Mouse (Mus musculus): ENCODE results near the gene Gata2.

Gene Gata2

DNA sequence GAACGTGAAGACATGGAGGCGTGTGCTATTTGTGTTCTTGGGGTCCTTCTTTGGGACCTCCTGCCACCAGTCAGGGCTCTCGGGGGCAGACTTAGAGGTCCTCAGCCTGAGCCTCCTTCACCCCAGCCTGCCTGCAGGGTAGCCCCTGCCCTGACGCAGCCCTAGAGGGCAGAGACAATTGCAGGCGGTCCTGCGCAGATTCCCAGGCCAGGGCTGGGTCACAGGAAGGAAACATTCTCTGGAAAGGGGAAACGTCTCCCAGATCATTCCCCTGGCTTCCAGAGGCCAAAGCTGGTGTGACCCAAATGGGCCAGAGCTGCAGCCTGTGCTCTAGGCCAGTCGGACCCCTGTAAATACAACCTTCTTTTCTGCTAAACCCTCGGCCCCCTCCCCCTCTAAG lies 12.2 kb downstream of the Gata2 start:
- no peak for ATAC-seq (ENCODE audit: insufficient number of reproducible peaks, low FRiP score, low TSS enrichment)

DNA sequence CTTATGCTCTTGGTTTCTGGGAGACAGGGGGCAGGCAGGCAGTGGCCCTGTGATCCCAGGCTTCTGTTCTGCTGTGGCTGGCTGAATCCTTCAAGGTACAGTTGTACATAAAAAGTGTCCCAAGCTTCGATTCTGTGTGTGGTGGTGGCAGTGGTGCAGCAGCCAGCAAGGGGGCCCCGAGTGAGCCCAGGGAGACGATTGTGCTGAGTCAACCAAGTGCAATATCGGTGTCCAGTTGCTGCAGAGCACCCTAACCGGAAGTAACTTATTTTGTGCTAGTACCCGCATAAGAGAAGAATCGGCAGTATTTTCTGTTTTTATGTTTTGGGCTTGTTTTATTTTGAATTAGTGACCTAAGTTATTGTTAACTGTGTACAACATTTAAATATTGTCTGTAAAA lies 12.9 kb downstream of the Gata2 start:
- no peak for ATAC-seq (ENCODE audit: insufficient number of reproducible peaks, low FRiP score, low TSS enrichment)

DNA sequence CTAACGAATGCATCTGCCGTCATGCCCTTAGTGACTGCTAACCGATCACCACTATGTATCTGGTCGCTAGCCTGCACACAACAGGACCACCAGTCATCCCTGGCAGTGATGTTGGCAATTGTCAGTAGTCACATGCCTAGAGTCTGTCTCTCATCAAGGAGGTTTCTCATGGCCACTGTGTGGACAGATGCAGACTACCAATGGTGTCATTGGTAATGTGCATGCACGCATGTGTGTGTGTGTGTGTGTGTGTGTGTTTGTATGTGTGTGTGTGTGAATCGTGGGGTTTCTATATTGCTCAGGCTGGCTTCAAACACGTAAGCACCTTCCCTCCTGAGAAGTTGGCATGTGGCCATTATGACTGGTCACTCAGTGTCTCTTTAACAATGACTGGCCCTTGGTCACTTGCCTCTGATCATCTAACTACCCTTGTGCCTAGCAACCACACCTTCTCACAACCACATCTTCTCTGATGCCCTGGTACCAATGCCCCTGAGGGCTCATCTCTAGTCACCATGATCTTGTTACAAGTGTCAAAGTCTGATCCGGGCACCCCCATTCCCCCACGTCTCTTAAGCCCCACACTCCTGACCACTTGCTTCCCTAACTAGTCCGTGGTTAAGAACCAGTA lies 13.8 kb downstream of the Gata2 start:
- ATAC-seq (ENCODE audit: insufficient number of reproducible peaks, low FRiP score, low TSS enrichment): no peak

DNA sequence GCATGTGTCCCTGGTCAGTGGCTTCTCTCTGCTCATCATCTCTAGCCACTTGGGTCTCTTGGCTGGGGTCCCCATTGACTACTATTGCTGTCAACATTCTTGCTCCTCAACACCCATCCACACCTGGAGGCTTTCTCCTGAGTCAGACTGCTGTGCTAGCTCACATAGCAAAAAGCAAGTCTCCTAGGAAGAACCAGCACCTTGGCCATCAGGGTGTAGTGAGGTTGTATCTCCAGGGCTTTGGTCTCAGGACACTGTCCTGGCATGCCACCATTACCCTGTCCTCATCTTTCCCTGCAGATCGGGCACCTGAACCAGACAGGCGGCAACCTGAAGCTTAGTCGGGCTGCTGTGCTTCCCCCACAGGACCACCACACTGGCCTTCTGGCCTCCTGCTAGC lies 14.6 kb downstream of the Gata2 start:
- ATAC-seq (ENCODE audit: insufficient number of reproducible peaks, low FRiP score, low TSS enrichment): no peak

DNA sequence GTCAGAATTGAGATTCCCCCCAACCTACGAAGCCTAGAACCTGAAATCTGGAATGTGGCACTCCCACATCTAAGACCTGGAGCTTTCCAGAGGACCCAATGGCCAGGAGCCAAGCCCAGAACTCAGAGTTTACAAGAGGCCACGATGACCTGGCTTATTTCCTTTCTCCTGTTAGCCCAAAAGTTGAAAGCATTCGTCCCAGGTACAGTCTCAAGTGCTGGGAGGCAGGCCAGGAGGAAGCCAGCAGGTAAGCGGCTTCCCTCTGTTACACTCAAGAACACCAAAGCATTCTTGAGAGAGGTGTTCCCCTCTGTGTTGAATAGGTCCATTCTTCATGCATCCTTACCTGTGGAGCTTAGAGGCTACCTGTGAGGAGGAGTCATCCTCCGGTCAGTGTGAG lies 15.8 kb downstream of the Gata2 start:
- ATAC-seq (ENCODE audit: insufficient number of reproducible peaks, low FRiP score, low TSS enrichment): no peak

DNA sequence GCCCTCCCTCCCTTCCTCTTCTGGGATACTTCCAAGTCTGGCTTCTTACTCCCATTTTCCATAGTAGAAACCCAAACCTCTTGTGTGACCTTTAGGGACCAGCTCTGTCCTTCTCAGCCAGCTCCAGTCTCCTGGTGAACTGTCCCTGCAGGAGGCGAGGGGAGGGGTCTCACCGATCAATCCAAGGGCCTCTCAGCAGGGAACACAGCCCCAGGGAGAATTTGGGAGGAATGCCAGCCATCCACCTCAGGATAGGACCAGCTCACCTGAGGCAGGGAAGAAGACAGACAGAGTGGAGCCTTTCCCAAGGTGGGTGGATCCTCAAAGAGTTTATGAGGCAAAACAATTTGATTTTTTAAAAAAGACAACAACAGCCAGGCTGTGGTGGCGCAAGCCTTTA lies 16.5 kb downstream of the Gata2 start:
- ATAC-seq (ENCODE audit: insufficient number of reproducible peaks, low FRiP score, low TSS enrichment): no peak

DNA sequence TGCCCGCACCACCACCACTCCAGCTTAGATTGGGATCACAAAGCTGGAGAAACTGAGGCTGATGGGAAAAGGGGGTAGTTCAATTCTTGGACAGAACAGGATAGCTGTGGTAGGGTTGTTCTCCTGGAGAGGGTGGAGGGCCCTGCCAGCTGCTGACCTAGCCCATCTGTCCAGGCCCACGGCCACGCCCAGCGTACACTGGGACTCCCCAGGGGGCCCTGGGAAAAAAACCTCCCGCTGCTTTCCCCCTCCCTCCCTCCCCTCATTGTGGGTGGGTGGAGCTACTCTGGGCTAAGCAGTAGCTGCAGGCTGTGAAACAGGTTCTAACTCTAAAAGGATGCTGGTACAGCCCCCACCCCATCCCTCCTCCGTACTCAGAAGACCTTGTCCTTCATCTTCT lies 22.1 kb downstream of the Gata2 start:
- ATAC-seq (ENCODE audit: insufficient number of reproducible peaks, low FRiP score, low TSS enrichment): no peak

DNA sequence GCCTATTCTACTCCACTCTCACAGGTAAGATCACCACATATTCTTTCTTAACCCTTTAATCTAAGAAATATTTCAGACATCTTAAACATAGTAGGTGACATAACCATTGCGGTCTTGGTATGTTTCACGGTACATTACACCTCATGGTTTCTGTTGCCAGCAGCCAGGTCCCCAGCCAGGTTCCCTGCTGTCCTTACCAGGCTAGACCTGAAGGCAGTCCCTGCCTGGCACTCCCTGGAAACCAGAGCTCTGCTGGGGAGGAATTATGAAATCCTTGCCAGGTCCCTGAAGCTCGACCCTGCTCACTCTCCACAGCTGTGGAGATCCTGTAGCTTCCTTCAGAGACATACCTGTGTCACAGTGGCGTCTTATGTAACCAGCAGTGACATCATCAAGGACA lies 22.5 kb downstream of the Gata2 start:
- ATAC-seq (ENCODE audit: insufficient number of reproducible peaks, low FRiP score, low TSS enrichment): no peak

DNA sequence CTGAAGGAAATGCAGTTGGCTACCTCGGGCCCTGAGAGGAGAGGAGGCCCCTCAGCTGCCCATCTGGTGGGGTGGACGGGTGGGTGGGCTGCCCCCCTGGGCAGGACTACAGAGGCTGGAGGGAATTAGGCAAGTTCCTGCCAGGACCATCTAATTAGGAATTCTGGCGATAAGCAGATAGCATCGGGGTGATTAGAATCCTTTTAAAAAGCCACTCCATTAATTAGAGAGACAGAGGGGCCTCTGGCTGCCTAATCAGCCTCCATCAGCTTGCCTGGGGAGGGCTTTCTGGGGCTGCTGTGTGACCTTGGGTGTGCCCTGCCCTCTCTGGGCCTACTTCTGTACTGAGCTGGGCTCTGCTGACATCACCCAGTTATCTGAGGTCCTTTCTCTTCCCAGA lies 25.4 kb downstream of the Gata2 start:
- no peak for ATAC-seq (ENCODE audit: insufficient number of reproducible peaks, low FRiP score, low TSS enrichment)

DNA sequence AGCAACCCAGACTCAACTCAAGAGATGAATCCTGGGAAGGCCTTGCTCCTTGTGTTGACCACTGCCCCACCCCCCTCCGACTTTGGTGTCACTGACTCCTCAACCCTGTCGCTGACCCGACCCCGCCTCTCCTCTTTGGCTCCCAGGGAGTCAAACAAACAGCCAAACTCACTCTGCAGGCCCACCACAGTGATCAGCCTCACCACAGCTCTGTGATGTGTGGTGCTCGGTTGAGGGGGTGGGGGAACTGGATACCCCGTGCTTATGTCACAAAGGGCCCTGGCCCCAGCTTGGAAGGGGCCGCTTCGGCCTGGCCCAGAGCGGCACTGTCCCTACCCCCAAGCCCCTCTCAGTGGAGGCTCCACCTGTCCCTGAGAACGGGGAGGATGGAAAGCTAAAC lies 28.3 kb downstream of the Gata2 start, which contains the start of gene Dnajb8:
Gene Dnajb8 (plus strand): TSS at position 301 of the 400 bp plus-strand sequence.
- no peak for ATAC-seq (ENCODE audit: insufficient number of reproducible peaks, low FRiP score, low TSS enrichment)

DNA sequence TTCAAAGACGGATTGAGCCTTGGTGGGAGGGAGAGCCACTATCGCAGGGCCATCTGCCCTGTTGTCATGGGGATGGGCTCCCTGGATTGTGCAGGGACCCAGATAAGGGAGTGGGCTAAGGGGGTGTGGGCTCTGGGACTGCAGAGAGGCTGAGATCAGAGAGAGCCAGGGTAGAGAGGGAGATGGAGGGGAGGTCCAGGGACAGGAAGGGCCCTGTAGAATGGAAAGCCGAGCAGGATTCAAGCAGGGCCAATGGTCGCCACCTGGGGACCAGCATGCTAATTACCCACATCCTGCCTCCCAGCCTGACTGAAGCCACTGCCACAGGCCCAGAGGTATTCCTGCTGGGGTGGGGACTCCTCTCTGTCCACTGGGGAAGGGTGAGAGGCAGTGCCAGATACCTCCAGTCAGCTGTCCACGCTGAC lies 32.9 kb downstream of the Gata2 start:
- ATAC-seq (ENCODE audit: insufficient number of reproducible peaks, low FRiP score, low TSS enrichment): no peak

DNA sequence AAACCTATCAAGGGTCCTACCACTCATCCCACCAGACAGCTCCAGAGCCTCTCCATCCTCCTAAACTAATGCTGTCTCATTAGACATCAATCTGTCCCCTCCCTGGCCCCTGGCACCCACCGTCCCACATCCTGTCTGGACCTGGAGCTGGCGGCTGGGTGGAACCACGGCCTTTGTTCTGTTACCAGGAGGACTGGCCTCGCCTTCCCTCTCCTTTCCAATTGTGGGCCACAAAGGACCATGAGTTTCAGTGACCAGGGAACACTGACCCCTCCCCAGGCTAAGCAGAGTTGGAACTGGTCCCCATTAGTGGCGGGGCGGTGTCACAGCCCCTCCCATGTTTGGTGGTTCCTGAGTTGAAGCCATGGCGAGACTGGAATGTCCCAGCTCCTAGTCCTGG lies 33.8 kb downstream of the Gata2 start:
- no peak for ATAC-seq (ENCODE audit: insufficient number of reproducible peaks, low FRiP score, low TSS enrichment)

DNA sequence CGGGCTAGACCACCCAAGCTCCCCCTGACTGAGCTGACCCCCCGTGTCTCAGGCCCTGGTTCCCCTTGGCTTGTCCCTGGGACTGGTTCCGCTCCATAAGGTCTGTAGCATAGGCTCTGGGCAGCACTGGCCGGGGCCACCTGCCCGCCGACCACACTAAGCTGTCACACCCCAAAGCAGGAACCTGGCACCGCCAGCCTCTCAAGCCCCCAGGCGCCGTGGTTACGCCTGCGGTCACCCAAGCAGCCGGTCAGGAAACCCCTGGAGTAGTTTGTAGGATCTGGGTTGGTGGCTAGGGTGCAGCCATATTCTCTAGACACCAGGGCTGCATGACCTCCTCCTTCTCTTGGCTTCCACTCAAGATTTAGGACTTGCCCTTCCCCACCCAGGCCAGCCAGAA lies 35.5 kb downstream of the Gata2 start:
- ATAC-seq (ENCODE audit: insufficient number of reproducible peaks, low FRiP score, low TSS enrichment): no peak

DNA sequence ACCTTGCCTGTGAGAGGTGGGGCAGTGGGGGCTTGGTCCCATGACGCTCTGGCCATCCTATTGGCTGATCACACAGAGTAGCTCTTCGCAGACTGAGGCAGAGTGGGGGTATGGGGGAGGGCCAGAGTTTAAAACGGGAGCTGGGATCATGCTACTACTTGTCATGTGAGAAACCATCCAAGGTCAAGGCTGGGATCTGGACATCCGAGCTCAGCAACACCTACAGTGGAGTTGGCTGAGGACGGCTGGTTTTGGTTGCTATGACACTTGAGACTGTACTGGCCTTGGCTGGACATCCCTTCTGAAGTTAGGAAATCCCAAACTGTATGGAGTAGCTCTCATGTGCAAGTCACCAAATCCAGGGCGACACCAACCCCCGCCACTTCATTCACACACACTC lies 38.1 kb downstream of the Gata2 start:
- ATAC-seq (ENCODE audit: insufficient number of reproducible peaks, low FRiP score, low TSS enrichment): no peak

DNA sequence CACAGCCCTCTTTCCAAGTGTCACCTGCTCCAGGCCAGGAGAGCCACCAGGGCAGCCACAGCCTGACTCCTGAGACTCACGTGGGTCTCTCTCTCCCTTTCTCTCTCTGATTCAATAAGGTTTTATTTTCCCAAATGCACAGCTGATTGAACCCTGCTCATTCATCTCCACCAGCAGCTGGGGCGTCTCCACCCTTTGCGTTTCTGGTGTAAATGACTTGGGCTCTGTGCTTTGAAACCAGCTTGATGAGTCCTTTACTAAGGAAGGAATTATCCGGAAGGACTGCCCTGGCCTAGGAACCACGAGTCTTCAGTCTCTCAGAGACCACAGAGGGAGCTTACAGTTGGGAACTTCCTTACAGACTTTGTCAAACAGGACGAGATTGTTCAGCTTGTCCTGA lies 38.5 kb downstream of the Gata2 start:
- ATAC-seq (ENCODE audit: insufficient number of reproducible peaks, low FRiP score, low TSS enrichment): no peak

DNA sequence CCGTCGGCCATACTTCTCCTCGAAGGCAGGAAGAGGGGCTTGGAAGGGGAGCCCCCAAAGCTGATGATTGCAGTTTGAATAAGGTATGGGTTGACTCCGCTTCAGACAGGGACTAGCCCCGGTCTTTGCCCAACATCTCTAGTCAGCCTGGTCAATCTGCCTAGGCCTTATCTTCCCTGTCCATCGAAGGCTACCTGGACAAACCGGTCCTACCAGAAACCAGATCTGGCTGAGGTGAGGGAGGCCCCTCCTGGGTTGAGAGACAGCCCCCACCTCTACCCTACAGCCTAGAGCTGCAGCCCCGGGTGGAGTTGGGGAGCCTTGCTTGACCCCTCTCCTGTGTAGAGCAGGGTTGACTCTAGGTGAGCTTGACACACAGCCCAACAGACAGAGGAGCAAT lies 40.3 kb downstream of the Gata2 start:
- no peak for ATAC-seq (ENCODE audit: insufficient number of reproducible peaks, low FRiP score, low TSS enrichment)

DNA sequence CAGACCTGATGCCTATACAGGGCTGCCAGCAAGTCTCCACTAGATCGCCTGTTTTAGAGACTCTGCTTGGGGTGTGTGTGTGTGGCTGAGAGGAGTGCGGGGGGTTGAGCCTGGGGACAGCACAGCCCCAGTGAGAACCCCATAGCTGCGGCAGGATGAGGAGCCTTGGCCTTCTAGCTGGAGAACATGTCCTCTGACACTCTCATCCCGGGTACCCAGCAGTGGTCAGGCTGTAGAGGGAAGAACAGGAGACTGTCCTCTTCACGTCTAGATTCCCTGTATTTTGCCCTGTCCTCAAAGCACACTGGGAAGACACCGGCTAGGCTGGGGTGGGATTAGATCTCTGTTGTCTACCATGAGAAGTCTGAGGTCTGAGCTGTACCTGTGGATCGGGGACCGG lies 41.8 kb downstream of the Gata2 start:
- ATAC-seq (ENCODE audit: insufficient number of reproducible peaks, low FRiP score, low TSS enrichment): no peak

DNA sequence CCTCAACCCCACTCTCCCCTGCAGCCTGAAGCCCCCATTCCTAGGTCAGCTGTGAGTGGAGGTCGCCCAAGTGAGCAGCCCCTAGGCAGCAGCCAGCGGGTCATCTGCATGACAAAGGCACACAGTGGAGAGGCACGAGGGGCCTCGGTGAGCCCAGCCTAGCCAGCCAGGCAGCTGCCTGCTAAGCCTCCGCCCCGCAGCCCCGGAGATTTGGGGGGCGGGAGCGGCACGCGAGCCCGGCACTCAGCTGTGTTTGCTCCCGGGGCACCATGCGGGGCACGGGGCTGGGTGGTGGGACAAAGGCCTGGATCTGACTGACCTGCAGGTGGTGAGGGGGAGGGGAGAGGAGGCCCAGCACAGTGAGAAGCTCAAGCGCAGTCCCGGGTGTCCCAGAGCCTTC lies 42.3 kb downstream of the Gata2 start:
- ATAC-seq (ENCODE audit: insufficient number of reproducible peaks, low FRiP score, low TSS enrichment): no peak

DNA sequence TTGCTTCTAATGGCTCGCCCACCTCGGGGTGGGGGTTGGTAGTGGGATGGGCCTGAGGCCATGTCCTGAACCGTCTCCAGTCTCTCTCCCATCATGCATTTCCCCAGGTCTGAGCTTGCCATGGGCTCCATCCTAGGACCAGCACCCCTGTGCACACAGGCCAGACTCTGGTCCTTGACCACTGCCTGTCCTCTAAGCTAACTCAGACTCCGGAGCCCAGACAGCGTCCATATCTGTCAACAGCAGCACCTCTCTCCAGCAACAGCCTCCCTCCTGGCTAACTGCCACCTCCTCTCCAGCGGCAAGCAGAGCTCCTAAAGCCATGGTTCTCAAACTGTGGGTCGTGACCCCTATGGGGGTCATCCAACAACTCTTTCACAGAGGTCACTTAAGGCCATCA lies 42.8 kb downstream of the Gata2 start:
- ATAC-seq (ENCODE audit: insufficient number of reproducible peaks, low FRiP score, low TSS enrichment): no peak

DNA sequence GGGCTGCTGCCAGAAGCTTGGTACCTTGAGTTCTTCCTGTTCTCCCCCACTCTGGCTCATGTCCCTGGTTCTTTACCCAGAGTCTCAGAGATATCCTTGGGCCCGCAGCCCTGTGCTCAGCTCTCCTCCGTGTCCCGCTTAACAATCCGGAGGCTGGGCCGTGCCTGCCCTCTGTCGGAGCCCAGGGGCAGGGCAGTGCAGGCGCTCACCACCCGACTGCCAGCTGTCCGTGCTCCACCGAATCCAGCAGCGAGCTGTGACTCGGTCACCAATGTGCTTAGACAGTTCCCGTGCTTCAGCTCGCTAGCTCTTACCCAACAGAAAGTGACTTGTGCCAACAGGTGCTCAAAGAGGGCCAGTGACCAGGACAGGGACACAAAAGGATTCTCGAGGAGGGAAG lies 48.9 kb downstream of the Gata2 start:
- ATAC-seq (ENCODE audit: insufficient number of reproducible peaks, low FRiP score, low TSS enrichment): no peak

DNA sequence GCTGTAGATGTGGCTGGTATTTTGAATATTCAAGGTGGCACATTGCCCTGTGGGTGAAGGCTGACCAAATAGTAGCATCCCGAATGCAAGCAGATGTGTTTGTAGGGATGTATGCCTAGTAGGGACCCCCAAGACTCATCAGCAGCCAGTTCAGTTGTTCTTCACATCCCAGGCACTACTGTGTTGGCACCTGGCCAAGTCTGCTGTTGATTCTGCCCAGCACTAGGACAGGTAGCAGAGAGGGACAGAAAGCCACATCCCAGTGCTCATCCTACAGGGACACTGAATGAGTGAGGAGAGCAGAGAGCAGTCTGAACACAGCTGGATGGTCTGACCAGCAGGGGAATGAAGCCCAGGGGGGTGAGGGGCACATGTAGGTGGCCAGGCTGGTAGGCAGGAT lies 55.5 kb downstream of the Gata2 start:
- ATAC-seq (ENCODE audit: insufficient number of reproducible peaks, low FRiP score, low TSS enrichment): no peak

DNA sequence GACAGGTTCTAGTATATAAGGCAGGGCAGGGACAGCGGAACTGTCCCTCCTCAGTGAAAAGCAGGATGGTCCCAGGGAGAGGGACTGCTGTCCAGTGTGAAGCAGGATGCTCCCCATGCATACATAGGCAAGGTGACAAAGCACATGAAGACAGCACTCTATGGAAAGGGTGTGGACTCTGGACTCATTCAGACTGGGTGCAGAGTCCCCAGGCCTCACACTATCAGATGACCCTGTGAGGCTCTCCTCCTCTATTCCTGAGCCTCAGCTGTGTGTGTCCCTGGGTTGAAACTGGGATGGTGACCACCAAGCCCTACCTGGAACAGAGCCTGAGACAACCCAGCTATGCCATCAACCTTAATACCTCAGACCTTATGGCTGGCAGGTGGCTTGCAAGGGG lies 57.7 kb downstream of the Gata2 start:
- ATAC-seq (ENCODE audit: insufficient number of reproducible peaks, low FRiP score, low TSS enrichment): no peak
